Mouse (Mus musculus): Measurements from ENCODE around the gene Myom3. TPM values are rescaled to one million over a fixed set of nuclear protein-coding genes. Genes with fewer than 3 reads are reported as not detected.

Myom3 gene
- total and polyA plus RNA-seq, 3 experiments = not detected

DNA sequence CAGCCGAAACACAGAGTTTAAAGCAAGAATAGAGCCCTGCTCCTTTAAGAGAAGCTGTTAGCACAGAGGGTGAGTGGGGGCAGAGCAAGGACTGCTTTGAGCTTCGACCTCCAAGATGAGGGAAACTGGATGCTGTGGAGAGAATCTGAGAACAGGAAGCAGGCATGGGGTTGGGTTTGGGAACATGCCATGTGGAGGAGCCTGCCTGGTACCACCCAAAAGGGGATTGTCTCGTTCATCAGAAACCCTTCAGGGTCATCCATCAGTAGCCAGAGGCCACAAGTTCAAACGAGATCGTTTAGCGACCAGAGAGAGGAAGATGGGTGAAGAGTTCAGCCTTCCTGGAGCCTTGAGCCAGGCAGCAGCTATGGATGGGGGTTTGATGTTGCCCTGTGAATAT lies 16.0 kb upstream of the Myom3 start:
- H3K9me3 ChIP-seq (replicated peaks; ENCODE audit: insufficient read depth, low read length) = no peaks in the 10 kb centered on the region
- H3K4me1 ChIP-seq (ENCODE audit: control insufficient read depth in 1 of 2, insufficient read depth in 2 of 2, low read length in 2 of 2) = no peaks in the 10 kb centered on the region
- H3K36me3 ChIP-seq (ENCODE audit: control insufficient read depth in 1 of 2, insufficient read depth in 2 of 2, low read length in 2 of 2) = no peaks in the 10 kb centered on the region
- H3K9ac ChIP-seq (ENCODE audit: control insufficient read depth, low read depth, low read length, poor library complexity, severe bottlenecking) = no peak overlapping the region
- TF ChIP-seq KAT2A (conservative IDR thresholded peaks at IDR 0.05; ENCODE audit: low read depth, low read length) (no peak), MAX (IDR thresholded peaks at IDR 0.05; ENCODE audit: low read length) (no peak), BHLHE40 (IDR thresholded peaks at IDR 0.05; ENCODE audit: borderline replicate concordance, low read depth, low read length) (no peak), ZC3H11A (IDR thresholded peaks at IDR 0.05; ENCODE audit: low read depth, low read length) (no peak), ZNF384 (IDR thresholded peaks at IDR 0.05; ENCODE audit: low read depth, low read length) (no peak), MAFK (IDR thresholded peaks at IDR 0.05; ENCODE audit: borderline replicate concordance, low read depth, low read length) (no peak), CTCF (IDR thresholded peaks at IDR 0.05 in 2 of 3, conservative IDR thresholded peaks at IDR 0.05 in 1 of 3; ENCODE audit: control insufficient read depth in 1 of 3, insufficient read depth in 1 of 3, low read depth in 2 of 3, low read length in 3 of 3, poor library complexity in 1 of 3, severe bottlenecking in 1 of 3) (no peak), MAZ (IDR thresholded peaks at IDR 0.05; ENCODE audit: low read depth, low read length) (no peak), POLR2AphosphoS5 (IDR thresholded peaks at IDR 0.05; ENCODE audit: borderline replicate concordance, low read depth, low read length) (no peak)
- H3K79me2 ChIP-seq (ENCODE audit: control insufficient read depth, insufficient read depth, low read length, poor library complexity) = no peaks in the 10 kb centered on the region
- H3K27me3 ChIP-seq (ENCODE audit: control insufficient read depth in 1 of 2, insufficient read depth in 2 of 2, low read length in 2 of 2) = peaks cover 2 to 6% of the 10 kb centered on the region in 2 experiments; a peak in 2 of 4 replicates
- no peak overlapping the region for H3K4me3 ChIP-seq (ENCODE audit: control insufficient read depth in 1 of 2, insufficient read depth in 1 of 2, low read depth in 2 of 2, low read length in 2 of 2)
- DNase-seq (ENCODE audit: low read depth, low spot score) = no peak
- no peak overlapping the region for H3K27ac ChIP-seq (ENCODE audit: control insufficient read depth, low read depth, low read length)

DNA sequence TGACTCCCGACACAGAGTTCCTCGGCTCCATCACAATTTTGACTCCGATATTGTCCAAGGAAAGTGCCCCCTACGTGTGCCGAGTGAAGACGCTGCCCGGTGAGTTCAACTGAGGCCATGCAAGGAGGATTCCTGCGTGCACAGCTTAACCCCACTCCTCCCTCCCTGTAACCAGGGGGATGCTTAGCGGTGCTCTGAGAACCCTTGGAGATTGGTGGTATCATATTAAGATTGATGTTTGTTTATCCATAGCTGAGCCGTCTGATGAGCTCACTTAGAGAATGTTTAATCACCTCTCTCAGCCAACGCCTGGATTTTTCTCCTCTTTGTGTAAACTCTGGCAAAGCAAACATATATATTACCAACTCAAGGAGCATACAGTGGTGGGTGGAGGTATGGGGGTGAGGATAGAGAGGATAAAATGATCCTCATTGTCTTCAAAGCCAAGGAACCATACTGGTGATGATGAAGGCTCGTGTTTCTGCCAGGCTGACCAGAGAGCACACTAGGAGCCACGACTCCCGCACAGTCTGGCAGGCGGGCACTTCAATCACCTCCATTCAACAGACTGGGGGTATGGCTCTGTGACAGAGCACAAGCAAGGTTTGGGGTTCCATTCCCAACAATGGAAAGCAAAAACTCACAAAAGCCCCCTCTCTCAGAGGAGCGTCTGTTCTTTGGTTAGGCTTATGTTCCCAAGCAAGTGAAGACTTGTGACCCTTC lies 14.6 kb upstream of the Myom3 start:
- Histone ChIP-seq H3K9me3 (replicated peaks; ENCODE audit: insufficient read depth, low read length) (no peaks in the 10 kb centered on the region), H3K4me1 (ENCODE audit: control insufficient read depth in 1 of 2, insufficient read depth in 2 of 2, low read length in 2 of 2) (no peaks in the 10 kb centered on the region), H3K9ac (ENCODE audit: control insufficient read depth, low read depth, low read length, poor library complexity, severe bottlenecking) (no peak overlapping the region), H3K4me3 (ENCODE audit: control insufficient read depth in 1 of 2, insufficient read depth in 1 of 2, low read depth in 2 of 2, low read length in 2 of 2) (no peak overlapping the region), H3K27ac (ENCODE audit: control insufficient read depth, low read depth, low read length) (no peak overlapping the region), H3K79me2 (ENCODE audit: control insufficient read depth, insufficient read depth, low read length, poor library complexity) (no peaks in the 10 kb centered on the region), H3K27me3 (ENCODE audit: control insufficient read depth in 1 of 2, insufficient read depth in 2 of 2, low read length in 2 of 2) (peaks cover 2 to 6% of the 10 kb centered on the region in 2 experiments; a peak in 2 of 4 replicates), H3K36me3 (ENCODE audit: control insufficient read depth in 1 of 2, insufficient read depth in 2 of 2, low read length in 2 of 2) (no peaks in the 10 kb centered on the region)
- TF ChIP-seq ZKSCAN1 (IDR thresholded peaks at IDR 0.05; ENCODE audit: low read depth, low read length) = no peak
- no peak for TF ChIP-seq ELF1 (IDR thresholded peaks at IDR 0.05; ENCODE audit: low read depth, low read length)
- no peak for TF ChIP-seq GATA1 (IDR thresholded peaks at IDR 0.05; ENCODE audit: low read depth, low read length)
- TF ChIP-seq TCF12 (IDR thresholded peaks at IDR 0.05; ENCODE audit: low read depth, low read length) = no peak
- no peak for TF ChIP-seq MAFK (IDR thresholded peaks at IDR 0.05; ENCODE audit: borderline replicate concordance, low read depth, low read length)
- no peak for TF ChIP-seq MYC (IDR thresholded peaks at IDR 0.05; ENCODE audit: low read depth, low read length)
- TF ChIP-seq POLR2AphosphoS5 (IDR thresholded peaks at IDR 0.05; ENCODE audit: borderline replicate concordance, low read depth, low read length) = no peak
- no peak for TF ChIP-seq KAT2A (conservative IDR thresholded peaks at IDR 0.05; ENCODE audit: low read depth, low read length)
- DNase-seq (ENCODE audit: low read depth, low spot score) = no peak
